Mouse (Mus musculus): Measurements from ENCODE around the gene 4930470P17Rik.
A peak's percentile ranks its signal among the peaks of the same experiment; 100 is the strongest.
"Not testable (repeated sequence)": the region's sequence is repeated elsewhere in the genome, so short reads cannot be mapped to it uniquely, and the experiment has no call there.

Gene 4930470P17Rik

DNA sequence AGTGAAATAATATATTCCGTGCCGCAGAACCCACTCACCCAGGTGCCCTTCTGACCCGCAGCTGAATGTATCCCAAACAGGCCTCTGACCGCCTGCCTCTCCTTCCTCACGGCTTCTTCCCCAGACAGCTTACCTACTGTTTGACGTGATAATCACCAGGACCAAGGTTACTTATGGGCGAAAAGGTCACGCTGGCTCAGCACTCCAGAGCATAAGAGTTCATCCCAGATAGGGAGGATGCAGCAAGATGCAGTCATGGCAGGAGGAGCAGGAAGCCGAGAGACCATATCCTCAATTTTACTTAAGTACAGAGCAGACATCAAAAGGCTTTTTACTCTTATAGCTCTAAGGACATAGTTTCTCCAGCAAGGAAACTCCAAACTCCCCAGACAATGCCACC, at the start of gene 4930470P17Rik:
TSS of gene 4930470P17Rik (minus strand) at position 101 of the 400 bp plus-strand sequence.
- no peak for DNase-seq (ENCODE audit: low spot score)

DNA sequence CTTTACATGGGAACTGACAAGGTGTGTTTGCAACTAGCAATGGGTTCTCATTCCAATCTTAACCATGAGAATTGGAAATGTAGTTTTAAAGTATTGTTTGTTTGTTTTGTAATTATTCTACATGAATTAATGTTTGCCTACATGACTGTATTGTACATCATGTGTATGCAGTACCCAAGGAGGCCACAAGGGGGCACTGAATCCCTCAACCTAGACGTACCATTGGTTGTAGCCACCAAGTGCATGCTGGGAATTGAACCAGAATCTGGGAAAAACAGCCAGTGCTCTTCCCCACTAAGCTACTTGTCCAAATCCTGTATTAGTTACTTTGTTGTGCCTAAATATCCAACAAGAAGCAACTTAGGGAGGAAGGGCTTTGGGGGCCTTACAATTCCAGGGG, 49.7 kb upstream of the 4930470P17Rik start:
- no peak for DNase-seq (ENCODE audit: low spot score)

DNA sequence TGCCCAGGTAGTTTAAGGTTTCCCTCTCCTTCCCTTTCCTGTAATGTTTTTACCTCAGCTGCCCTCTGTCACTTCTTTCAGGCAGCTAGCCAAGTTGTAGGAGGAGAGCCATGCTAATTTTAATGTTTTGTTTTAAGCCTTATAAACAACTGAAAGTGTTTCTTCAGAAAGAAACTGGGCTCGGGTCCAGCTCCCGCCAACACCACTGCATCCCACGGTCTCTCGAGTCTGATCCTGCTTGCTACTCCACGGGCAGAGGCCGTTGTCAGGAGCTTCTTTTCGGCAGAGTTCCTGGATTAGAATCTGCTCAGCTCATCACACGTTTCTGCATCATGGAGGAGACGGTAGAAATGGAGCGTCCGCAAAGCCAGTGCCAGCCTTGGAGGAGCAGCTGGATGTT, 46.7 kb upstream of the 4930470P17Rik start:
- no peak for DNase-seq (ENCODE audit: low spot score)

DNA sequence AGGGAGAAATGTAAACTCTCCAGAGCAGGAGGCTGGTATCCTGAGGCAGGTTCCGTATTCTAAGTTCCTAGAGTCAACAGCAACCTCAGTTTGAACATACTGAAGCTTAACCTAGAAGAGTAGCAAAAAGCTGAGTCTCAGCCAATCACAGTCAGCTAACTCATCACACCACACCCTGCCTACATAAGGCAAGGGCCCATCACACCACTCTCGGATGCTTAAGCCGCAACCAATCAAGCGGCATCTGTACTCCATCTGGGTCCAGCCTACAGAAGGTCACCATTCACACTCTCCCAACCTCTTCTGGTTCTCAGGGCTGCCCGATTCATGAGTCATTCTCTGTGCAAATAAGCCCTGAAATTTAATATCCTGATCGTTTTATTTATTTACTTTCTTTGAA, 44.4 kb upstream of the 4930470P17Rik start:
- no peak for DNase-seq (ENCODE audit: low spot score)

DNA sequence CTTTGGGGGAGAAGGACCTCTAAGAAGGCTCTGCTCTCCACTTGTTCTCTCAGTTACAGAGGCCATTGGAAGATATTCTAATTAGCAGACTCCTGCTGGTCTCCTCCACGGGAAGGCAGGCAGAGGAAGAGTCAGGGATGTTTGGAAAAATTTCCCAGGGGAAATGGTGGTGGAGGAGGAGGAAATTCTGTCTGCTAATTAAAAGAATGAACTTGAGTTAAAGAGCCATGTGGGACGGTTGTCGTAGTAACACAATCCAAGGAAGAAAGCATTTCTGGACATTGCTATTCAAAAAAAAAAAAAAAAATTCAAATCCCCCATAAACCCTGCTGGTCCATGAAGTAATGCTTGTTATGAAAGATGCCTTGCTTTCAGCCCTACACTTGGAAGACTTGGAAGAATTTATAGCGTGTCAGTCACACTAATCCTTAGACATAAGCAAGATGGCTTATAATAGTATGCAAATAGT, 40.6 kb upstream of the 4930470P17Rik start:
- DNase-seq (ENCODE audit: low spot score) = no peak

DNA sequence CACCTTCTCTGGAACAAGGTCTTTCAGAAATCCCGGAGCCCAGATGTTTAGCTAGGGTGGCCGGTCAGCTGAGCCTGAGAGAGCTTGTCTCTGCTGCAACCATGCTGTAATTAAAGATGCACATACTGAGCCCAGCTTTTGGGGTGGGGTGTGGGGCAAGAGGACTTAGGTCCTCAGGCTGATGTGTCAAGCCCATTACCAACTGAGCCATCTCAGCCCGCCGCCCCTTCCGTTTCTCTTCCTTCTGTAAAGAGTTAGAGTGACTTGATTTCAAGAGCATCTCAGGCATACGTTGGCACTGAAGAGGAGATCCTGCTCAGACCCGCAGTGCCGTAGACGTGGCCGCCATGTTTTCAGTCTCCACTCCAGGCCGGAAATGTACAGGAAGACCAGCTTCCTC, 38.5 kb upstream of the 4930470P17Rik start:
- no peak for DNase-seq (ENCODE audit: low spot score)

DNA sequence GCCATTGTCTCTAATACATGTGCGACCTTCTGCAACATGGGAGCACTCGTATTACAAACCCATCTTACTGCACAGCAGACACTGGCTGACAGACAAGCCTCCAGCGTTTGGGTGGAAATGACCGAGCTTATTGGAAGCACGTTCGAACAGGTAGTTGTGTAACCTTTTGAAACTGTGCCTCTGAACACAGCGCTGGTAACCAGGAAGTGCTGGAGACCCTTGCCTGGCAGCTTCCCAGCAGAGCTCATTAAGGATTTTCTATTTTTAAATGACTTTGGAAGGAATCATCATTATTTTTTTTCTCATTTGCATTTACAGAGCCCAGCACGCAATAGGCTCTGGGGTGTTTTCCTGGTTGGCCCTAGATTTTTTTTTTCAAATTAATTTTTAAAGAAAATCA, 36.9 kb upstream of the 4930470P17Rik start:
- DNase-seq (ENCODE audit: low spot score) = no peak

DNA sequence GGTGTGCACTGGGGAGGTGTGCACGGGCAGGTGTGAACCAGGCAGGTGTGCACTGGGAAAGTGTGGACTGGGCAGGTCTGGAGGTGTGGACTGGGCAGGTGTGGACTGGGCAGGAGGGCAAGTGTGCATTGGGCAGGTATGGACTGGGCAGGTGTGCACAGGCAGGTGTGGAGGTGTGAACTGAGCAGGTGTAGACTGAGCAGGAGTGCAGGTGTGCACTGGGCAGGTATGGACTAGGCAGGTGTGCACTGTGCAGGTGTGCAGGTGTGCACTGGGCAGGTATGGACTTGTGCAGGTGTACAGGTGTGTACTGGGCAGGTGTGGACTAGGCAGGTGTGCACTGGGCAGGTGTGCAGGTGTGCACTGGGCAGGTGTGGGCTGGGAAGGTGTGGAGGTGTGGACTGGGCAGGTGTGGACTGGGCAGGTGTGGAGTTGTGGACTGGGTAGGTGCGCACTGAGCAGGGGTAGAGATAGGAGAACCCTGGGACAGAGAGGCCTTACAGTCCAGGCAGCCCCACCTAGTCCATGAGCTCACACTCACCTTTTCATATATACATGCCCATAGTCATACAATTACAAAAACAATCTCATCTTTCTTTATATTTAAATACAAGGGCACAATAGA, 31.3 kb upstream of the 4930470P17Rik start:
- no peak for DNase-seq (ENCODE audit: low spot score)

DNA sequence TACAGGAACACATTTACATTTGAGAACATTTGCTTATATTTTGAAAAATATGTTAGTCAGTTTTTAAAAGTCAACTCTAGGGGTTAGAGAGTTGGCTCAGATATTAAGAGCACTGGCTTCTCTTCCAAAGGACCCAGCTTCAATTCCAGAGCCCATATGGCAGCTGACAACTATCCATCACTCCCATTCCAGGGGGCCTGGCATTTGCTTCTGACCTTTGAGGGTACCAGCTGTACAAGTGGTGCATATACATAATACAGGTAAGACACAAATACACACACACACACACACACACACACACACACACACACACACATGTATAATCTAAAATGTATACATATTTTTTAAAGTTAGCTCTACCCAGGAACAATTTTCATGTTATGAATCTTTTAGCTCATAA, 30.6 kb upstream of the 4930470P17Rik start:
- no peak for DNase-seq (ENCODE audit: low spot score)

DNA sequence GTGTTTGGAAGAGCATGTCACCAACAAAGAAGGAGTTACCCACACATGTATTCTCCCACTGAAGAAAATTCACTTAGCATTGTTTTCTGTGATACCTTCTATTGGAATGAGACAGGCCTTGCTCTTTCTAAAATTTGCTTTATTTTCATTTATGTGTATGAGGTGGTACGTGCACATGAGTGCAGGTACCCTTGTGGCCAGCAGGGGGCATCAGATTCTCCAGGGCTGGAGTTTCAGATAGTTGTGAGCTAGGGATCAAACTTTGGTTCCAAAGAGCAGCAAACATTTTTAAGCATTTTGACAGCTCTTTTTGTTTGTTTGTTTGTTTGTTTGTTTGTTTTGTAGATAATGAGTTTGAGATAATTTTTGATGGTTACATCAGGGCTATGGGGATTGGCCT, 29.6 kb upstream of the 4930470P17Rik start:
- no peak for DNase-seq (ENCODE audit: low spot score)

DNA sequence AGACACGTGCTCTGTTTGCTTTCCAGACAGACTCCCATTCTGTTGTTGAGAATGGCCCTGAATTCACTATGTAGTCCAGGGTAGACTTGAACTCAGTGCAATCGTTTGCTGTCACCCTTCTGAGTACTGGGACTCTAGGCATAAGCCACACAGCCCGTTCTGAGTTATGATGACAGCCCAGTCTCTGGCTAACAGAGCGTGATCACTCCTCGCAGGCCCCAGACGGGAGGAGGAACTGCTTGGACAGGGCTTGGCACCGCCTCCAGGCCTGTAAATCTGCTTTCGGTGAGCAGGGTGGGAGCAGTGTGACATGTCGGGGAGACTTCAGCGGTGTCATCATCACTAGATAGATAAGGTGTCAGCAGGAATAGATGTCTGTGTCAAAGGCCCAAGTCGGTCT, 28.7 kb upstream of the 4930470P17Rik start:
- no peak for DNase-seq (ENCODE audit: low spot score)

DNA sequence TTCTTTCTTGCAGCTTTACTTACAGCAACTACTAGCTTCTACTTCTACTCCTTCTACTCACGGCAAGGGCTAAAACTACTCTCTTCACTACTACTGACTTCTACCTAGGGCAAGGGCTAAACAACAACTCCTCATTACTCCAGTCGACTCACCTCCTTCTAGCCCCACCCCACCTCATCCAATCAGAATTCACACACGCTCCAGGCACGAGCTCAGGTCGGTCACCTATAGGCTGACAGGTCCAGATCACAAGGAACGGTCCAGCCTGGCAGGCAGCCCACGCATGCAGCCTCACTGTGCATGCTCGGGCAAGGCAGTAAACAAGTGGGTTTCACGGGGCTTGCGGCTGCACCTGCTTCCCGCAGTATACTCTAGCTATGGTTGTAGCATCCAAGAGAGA, 26.2 kb upstream of the 4930470P17Rik start:
- not testable (repeated sequence) for DNase-seq (ENCODE audit: low spot score)

DNA sequence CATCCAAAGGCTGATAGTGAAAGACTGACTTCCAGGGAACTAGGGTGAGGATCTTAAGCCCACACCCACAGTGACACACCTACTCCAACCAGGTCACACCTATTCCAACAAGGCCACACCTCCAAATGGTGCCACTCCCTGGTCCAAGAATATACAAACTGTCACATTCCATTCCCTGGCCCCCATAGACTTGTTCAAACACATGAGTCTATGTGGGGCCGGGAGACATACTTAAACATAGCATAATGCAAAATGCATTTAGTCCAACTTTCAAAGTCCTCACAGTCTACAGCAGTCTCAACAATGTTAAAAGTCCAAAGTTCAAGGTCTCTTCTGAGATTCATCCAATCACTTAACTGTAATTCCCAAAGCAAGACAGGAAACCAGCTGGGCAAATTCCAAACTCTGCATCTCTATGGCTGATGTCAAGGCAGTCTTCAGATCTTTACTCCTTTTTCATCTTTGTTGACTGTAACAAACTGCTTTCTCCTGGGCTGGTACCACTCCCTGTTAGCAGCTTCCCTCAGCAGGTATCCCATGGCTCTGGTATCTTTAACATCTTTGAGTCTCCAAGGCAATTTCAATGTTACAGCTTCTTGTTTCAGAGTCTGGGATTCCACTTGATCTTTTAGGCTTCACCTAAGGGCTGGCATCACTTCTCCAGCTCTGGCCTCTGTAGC, 22.5 kb upstream of the 4930470P17Rik start:
- not testable (repeated sequence) for DNase-seq (ENCODE audit: low spot score)

DNA sequence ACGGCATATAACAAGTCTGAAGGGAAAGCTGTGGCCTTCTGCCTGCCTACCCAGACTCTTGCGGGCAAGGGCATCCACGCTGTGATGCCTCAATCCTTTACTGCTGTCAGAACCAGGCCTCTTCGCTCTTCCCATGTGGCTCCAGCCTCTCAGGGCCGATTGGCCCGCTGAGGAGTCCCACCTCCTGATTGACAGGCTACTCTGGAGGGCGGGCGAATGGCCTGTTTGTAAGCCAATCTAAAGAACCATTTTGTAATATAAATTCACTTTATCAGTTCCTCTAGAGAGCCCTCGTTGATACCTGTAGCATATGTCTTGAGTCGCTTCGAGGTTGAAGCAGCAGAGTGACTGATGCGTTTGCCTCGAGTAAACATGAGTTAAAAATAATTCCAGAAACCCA, 21.2 kb upstream of the 4930470P17Rik start:
- DNase-seq (ENCODE audit: low spot score) = no peak

DNA sequence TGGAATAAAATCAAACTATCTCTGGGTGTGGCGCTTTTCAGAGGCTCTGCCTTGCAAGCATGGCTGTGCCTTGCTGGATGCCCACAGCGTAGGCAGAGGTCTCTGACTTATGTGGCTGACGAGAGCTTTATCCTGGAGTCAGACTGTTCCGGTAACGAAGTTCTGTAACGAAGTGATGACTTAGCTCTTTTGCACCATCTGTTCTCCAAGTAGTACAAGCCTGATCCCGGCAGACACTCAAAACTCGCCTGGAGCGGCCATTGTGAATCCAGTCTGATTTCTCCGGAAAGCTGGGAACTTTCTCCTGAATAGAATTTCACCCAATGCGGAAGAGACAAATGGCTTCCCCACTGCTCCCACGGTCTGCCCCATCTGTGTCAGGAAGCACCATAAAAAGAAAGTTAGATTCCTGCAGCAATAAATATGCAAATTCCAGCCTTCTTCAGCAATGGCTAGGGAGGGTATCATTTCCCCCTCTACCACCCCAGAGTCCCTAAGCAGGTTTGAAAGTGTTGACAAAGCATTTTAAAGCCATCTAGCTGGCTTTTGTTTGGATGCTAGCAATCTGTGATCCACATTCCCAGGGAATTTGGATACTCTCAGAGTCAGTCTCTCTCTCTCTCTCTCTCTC, 17.2 kb upstream of the 4930470P17Rik start:
- DNase-seq (ENCODE audit: low spot score) = no peak

DNA sequence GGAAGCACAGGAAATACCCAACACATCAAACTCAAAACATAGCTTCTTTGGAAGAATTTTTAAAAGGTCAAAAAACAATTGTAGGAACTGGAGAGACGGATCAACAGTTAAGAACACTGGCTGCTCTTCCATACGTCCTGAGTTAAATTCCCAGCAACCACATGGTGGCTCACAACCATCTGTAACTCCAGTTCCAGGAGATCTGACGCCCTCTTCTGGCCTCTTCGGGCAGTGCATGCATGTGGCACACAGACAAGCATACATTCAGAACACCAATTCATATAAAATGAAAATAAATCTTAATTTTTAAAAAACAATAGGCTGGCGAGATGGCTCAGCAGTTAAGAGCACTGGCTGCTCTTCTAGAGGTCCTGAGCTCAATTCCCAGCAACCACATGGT, 10.0 kb upstream of the 4930470P17Rik start:
- DNase-seq (ENCODE audit: low spot score) = not testable (repeated sequence)

DNA sequence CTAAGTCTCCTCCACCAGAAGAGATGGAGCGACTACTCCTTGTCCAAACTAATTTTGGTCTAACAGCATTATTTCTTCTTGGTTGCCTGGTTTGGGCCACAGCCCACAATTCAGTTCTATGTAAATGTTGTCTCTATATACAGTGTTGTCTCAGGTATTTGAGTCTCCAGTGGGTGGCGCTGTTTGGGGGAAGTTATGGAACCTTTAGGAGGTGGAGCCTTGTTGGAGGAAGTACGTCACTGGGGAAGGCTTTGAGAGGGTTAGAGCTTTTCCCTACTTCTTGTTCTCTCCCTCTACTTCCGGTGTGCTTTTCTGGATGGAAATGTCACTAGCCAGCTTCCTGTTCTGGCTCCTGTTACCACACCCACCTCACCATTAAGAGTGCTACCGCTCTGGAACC, 646 bp downstream of the 4930470P17Rik start:
- DNase-seq (ENCODE audit: low spot score) = no peak

DNA sequence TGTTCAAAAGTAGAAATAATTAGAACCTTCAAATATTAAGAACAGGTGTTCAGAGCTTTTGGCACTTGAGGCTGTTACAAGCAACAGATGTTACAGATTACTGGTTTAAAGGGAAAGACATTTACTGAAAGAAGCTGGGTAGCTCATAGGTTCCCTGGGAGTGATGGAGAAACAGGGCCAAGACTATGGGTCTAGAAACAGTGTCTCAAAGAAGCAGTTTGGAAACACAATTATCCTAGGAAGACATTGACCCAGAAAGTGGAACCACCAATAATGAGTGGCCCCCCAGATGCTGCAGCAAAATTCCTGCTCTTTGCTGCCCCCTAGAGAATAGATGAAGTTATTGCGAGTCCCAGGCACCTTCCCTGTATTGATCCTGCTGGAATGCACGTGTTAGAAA, 4.2 kb downstream of the 4930470P17Rik start:
- no peak for DNase-seq (ENCODE audit: low spot score)

DNA sequence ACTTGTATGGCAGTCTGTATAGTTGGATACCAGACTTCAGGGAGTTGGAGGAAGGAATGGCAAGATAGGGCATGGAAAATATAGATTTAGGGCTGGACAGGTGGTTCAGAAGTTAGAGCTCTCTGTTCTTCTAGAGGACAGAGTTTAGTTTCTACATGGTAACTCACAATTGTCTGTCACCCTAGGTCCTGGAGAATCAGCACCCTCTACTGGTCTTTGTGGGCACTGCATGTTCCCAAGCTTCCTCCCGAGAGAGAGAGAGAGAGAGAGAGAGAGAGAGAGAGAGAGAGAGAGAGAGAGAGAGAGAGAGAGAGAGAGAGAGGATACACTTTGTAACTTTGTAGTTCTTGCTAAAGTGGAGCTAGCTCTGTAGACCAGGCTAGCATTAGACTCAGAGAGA, 5.1 kb downstream of the 4930470P17Rik start:
- DNase-seq (ENCODE audit: low spot score) = peak; percentile 39

DNA sequence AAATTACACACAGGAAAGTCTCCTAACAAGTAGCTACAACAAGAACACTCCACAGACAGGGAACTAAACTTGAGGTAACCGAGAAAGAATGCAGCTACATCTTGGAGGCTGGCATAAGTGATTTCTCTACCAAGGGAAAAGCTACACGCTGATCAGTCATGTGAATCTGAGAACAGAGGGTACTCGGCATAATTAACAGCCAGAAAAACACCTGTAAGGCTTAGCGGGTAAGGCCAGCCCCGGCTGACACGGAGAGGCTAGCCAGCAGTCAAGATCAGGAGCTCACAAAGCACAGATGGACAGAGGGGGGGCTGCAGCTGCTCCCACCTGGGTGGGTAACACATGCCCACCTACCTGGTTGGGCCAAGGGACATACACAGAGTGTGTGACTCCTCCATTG, 9.7 kb downstream of the 4930470P17Rik start:
- no peak for DNase-seq (ENCODE audit: low spot score)

DNA sequence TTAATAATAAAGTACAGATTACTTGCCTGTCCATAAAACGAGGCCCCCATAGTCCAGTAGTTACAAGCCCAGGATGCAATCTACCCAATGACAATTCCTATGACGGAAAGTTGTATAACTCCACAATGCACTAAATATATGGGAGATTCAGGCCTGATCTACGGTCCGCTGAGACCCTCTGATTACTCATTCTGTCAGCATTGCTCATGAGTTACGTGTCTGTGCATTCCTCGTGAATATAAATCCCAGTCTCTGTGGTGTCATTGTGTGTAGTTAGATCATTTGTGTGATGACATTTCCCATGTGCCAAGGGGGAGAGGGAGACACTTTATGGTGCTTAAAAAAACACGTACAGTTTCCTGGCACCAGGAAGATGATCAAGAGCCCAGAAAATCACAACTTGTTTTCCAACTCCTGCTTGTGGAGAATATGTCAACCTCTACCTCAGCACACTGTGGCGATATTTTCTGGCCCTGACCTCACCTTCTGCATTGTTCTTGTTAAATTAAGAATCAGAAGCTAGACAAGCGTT, 13.4 kb downstream of the 4930470P17Rik start:
- DNase-seq (ENCODE audit: low spot score) = no peak

DNA sequence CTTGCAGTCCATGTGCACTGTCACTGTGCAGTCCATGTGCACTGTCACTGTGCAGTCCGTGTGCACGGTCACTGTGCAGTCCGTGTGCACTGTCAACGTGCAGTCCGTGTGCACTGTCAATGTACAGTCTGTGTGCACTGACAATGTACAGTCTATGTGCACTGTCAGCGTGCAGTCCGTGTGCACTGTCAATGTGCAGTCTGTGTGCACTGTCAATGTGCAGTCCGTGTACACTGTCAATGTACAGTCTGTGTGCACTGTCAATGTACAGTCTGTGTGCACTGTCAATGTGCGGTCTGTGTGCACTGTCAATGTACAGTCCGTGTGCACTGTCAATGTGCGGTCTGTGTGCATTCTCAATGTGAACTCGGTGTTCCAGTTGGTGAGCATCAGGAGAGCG, 17.1 kb downstream of the 4930470P17Rik start:
- no peak for DNase-seq (ENCODE audit: low spot score)

DNA sequence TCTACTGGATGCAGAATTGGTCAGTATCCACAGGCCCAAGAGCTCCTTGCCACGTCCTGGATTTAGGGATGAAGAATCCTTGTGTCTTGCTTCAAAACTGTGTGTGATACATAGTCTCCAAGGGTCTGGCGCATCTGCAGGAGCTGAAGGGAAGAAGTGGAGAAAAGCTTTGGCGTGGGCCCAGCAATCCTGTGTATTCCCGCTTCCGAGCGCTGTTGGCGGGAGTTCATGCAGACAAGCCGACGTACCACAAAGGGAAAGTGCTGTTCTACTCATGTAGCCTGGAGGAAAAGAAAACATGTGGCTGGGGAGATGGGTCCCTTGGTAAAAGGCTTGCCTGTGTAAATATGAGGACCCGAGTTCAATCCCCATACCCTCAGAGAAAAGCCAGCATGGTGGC, 22.3 kb downstream of the 4930470P17Rik start:
- no peak for DNase-seq (ENCODE audit: low spot score)
